Mouse (Mus musculus): ENCODE results near the gene Wwox.

Wwox gene

DNA sequence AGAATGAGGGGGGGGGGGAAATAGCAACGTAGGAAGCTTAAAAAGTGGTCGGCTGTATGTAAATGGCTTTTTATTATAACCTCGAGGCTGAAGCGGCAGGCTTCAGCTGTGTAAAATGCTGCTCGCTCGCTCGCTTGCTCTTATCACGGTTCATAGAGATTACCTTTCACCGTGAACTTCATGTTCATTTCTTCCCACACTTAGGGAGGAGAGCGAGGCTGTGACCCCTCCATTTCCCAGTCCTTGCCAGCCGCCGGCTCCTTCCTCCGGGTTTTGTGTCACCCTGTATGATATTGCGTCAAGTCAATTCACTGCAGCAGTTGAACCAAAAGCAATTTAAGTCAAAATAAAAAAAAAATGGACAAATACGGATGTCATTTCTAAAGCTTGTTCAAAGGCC, 580.2 kb downstream of the Wwox start:
- no peak for DNase-seq (ENCODE audit: low spot score in 2 of 2)

DNA sequence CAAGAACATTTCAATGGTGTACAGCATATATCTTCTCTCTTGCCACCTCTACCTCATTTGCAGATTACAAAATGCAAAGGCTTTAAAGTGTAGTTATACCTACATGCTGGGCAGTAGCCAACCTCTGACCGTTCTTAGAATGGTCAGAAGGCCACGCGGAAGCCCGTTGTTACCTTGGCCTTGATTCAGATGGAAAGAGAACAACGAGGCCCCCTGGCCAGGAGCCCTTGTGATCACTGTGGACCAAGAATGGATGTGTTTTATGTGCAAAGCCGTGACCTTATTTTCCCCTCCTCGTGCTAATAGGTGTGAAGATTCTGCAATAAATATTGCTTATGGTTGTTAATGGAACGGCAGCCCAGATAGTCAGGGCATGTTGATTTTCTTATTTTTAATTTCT, 582.3 kb downstream of the Wwox start:
- DNase-seq (ENCODE audit: low spot score in 2 of 2) = no peak

DNA sequence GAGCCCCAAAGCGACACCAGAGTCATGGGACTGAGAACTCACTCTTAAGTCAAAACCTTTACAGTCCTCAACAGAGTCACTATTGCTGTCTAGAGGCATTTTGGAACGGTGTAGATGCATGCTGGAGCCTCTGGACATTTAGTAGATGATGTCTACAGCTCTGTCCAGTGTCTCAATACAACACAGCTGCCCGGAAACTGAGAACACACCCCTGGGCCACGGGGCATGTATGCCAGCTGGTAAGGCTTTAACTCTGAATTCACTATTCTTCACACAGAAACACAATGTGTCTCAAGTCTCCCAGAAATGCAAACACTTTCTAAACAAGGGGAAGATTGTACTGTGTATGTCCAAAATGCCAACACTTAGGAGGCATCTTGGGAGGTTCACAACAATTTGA, 584.6 kb downstream of the Wwox start:
- DNase-seq (ENCODE audit: low spot score in 2 of 2) = no peak

DNA sequence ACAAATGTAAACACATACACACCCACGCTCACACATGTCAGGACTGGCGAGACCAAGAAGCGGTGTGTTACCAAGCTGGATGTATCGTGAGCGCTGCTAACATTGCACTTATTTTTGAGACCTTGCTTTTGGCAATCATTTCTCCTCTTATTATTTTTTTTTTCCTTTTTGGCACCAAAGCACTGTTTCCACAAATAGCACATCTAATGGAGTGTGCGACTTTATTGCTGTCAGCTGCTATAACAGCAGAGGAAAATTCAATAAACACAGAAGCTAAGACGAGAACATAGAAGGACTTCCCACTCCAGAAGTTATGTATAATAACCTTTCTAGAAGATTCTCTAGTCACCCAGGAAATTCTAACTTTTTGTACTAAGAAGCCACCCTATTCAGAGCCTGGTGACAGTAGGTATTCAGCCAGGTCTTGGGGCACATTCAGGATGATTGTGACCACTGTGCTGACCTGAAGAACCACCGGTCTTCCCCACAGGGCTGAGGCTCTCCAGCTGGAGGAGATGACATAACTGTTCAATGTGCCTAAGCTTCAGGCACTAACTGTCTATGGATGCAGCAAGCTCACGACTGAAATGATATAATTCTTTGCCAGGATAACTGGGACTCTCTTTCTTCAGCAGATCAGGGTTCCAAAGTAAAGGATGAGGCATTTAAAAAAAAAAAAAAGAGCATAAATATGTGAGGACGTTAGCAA, 586.1 kb downstream of the Wwox start:
- DNase-seq (ENCODE audit: low spot score in 2 of 2) = no peak

DNA sequence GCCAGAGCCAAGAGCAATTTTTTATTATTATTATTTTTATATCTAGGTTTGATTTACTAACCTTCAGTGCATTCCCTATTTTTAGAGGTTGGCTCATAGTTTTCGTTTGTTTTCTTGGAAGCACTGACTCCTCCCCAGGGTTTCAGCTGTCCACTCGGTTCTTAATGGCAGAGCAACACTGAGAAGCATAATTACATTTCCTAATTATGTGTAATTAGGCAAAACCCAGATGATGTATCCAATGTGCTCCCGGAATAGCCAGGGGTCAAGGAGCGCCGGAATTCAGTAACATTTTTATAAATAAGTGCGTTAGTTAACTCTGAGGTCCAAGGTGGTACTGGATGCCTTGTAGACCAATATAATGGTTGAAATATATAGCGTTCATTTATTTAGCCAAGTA, 586.7 kb downstream of the Wwox start:
- no peak for DNase-seq (ENCODE audit: low spot score in 2 of 2)

DNA sequence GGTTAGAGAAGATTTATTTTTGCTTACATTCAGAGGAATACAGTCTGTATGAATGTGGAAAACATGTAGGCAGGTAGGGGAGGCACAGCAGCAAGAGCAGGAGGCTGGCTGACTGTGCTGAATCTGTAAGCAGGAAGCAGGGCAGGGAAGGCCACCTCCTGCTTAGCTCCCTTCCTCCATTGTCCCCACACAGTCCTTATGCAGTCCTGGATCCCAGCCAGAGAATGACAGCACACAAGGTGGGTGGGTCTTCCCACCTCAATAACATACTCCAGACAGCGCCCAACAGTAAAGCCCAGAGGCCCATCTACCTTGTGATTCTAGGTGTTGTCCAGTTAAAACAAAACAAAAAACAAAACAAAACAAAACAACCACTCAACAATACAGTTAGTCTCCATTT, 593.7 kb downstream of the Wwox start:
- no peak for DNase-seq (ENCODE audit: low spot score in 2 of 2)

DNA sequence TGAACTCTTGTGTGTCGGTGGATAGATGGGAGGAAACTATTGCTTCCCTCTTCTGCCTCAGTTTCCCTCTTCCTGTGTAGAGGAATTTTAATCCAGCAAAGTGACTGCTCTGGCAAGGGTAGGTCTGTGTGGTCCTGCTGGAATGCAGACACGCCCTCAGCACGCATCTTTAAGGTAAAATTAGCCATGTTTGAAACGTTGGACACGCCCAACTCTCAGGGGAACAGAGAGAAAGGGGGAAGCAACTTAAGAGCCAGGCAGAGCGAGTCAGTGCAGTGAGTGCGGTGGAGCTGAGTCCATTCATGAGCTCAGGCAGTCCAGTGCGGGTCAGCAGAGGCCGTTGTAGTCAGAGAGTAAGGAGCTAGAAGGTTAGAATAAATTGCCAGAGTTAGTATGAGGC, 596.6 kb downstream of the Wwox start:
- no peak for DNase-seq (ENCODE audit: low spot score in 2 of 2)

DNA sequence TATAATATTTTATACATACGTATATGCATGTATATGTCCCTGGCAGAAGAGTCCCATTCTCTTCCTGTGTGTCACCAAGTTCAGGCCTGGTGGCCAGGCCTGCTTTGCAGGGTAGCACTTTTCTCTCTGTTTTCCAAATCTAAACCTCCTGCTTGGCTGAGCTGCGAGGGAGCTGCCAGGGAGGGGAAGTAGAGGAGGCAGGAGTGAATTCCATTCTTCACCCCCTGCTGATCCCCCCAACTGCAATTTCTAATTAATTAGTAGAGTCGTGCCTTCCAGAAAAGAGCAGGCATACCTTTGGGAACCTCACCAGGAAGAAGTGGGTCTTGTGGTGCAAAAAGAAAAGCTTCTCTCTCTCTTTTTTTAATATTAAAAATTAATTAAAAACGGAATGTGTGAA, 599.0 kb downstream of the Wwox start:
- no peak for DNase-seq (ENCODE audit: low spot score in 2 of 2)

DNA sequence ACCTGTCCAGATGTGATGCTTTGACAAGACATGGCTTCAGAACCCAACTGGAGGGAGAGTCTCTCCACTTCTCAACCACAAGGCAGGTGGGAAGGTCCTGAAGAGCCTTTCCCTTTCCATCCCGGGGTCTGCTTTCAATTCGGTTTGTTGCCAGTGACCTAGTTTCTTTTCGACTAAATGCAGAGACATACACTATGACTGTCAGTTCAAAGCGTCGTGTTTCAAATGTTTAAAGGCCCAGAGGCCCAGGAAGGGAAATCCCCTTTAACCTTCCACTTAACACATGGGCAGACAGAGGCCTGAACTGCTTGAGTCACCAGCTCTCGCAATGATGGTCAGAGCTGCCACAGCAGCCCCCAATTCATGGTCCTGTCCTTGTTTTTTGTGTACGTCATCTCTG, 606.3 kb downstream of the Wwox start:
- DNase-seq (ENCODE audit: low spot score in 2 of 2) = peak in 1 of 2 experiments; percentile 7

DNA sequence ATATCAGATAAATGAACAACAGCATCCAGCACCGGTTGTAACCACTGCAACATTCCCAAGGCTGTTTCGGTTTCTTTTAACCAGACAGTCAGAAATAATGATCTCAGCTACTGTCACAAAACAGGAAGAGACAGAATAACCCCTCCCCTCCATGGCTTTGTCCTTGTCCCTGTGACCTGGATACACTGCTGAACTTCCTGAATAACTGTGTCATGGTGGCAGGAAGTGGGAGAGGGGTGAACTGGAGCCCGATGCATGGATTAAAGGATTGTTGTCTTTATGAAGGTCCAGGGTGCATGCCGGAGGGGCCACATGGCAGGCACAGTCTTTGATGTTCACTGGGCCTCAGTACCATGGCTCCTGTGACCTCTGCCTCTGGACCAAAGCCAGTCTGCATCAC, 607.0 kb downstream of the Wwox start:
- DNase-seq (ENCODE audit: low spot score in 2 of 2) = no peak

DNA sequence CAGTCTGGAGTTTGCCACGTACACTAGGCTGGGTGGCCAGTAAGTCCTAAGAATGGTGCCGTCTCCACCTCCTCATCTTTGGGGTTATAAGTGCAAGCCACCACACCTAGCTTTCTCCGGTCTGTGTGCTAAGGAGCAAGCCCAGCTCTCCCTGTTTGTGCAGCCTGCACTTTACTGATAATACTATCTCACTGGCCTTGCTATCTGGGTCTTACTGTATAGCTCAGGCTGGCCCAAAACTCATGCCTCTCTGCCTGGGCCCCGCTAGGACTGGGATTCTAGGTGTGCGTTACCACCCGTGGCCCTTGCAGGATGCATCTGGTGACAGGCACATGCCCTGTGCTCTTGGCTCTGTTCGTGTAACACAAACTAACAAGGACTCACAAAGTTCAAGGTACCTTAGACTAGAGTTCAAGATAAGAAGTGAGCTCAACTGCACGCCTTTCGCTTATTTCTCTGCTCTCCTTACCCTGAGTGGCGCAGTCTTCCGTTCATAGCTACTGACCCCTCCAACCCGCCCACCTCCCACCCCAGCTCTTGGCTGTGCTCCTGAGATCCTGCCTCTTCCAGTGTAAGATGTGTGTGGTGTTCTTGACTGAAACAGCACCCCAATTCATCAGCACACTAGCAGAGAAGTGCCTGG, 618.9 kb downstream of the Wwox start:
- no peak for DNase-seq (ENCODE audit: low spot score in 2 of 2)

DNA sequence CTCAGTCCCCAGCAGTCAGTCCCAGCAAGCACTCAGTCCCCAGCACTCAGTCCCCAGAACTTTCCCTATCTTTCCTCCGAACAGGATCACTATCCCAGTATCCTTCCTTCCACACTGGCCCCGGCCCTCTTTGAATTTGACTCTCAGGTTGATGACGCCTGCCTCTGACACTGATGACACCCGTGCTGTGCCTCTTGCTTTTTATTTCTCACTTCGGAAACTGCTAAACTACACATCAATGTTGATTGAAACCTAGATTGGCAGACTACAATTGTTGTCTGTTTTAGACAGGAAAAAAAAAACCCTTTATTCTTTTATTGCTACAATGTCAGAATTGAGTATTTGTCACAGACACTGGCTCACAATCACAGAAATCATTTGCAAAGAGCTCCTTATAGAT, 624.2 kb downstream of the Wwox start:
- DNase-seq (ENCODE audit: low spot score in 2 of 2) = no peak

DNA sequence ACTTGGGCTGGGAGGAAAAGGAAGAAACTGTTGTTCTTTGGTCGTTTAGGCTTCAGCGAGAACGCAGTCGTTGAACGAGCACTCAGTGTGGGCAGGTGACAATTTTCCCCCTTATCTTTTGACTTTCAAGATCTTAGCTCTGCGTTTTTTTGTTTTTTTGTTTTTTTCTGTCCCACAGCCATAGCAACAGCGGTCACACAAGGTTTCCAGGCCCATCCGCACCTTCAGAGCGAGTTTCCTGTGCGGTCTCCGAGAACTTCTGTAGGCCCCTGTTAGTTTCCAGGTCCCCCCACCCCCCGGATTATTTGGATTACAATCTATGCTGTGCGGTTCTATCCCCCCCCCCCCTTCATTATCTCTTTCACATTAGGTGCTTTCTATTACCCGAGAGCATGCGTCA, 625.2 kb downstream of the Wwox start:
- no peak for DNase-seq (ENCODE audit: low spot score in 2 of 2)

DNA sequence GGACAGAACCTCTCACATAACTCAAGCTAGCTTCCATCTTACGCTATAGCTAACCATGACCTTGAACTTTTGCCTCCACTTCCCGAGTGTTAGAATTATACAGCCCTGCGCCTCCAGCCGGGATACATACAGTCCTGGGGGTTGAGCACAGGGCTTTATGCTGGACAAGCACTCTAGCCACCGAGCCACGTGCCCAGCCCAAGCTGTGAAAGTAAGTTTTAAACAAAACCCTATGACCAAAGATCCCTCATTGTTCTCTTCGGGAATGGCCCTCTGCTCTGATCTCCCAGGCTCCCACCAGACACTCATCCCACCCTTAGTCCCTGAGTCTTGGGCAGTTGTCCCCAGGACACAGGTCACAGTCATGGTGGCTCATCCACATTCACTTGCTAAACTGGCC, 625.9 kb downstream of the Wwox start:
- DNase-seq (ENCODE audit: low spot score in 2 of 2) = no peak

DNA sequence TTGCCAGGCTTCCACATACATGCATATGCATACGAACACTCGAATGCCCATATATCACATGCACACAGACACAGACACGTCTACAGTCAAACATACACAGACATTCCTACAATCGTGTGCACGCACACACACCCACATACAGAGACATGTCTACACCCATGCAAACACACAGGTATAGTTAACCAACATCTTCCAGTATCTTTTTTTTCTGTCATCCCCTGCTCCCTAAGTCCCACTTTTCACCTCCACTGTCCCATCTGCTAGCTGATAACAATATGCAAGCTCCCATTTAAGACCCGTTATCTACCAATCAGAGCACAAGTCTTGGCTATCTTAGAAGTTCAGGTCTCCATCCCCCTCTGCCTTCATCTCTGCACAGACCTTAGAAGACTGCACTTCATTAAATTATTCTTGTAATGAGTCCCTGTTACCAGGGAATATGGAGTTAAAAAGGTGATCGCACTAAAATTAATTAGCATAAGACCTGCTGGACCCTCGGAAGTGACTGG, 627.1 kb downstream of the Wwox start:
- DNase-seq (ENCODE audit: low spot score in 2 of 2) = no peak

DNA sequence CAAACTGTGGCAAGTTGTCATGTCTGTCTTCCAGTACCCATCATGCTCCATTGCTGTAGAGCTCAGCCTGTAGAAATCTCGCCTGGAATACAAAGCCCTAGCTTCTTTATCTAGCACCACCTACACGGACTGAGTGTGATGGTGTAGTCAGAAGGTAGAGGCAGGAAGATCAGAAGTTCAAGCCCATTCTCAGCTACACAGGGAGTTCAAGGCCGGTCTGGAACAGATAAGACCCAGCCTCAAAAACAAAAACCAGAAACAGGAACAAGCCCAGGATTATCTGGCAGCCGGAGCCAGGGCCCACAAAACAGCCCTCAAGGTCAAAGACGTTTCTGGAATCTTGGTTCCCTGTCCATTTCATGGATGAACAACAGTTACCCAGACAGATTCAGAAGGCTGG, 629.3 kb downstream of the Wwox start:
- DNase-seq (ENCODE audit: low spot score in 2 of 2) = no peak

DNA sequence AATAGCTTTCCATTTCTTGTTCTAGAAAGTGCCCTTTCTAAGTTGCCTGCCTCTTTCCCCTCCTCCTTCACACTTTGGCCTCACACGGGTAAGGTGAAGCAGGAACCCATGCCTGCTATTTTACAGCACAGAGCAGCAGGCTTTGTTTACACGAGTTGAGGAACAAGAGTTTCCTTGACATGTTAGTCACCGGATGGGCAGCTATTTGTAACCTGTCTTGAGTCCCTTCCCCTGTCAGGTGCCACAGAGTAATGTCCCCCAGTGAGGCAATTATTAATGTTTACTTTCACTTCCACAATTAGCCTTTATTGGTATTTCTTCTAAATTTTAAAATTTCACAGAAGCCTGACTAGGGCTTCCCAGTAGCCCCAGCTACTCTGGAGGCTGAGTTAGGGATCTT, 630.8 kb downstream of the Wwox start:
- DNase-seq (ENCODE audit: low spot score in 2 of 2) = no peak

DNA sequence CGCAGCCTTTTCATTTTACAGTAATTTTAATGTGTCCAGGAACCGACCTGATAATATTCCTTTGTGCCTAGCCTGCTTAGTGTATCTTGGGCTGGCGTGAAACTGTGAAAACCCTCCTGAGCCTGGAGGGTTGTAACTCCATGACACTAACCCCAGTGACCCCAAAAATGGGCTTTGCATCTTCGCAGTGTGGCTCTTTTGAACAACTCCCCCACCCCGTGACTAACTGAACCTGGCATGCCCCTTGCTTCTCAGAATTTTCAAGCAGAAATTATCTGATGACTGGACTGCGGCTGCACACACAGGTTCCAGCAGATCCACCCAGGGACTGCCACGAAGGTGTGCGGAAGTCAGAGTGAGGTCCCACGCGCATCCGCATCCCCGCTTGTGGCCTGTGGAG, 631.8 kb downstream of the Wwox start:
- no peak for DNase-seq (ENCODE audit: low spot score in 2 of 2)

DNA sequence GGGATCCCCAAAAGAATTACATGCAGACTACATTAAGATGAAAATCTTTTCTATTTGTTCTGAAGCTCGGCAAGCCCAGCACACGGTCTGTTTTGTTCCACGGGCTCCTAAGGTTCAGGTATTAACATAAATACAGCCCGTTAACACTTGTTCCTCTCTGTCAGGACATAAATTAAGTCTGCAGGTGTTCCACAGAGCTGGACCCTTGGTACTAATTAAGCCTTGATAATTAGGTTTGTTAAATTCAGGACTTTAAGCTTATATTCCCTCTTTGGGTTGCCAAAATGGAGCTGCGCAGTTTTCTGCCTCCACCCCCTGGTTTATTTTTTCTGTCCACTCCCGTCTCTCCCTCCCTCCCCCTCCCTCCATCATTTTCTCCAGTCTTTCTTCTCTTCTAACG, 638.8 kb downstream of the Wwox start:
- DNase-seq (ENCODE audit: low spot score in 2 of 2) = no peak

DNA sequence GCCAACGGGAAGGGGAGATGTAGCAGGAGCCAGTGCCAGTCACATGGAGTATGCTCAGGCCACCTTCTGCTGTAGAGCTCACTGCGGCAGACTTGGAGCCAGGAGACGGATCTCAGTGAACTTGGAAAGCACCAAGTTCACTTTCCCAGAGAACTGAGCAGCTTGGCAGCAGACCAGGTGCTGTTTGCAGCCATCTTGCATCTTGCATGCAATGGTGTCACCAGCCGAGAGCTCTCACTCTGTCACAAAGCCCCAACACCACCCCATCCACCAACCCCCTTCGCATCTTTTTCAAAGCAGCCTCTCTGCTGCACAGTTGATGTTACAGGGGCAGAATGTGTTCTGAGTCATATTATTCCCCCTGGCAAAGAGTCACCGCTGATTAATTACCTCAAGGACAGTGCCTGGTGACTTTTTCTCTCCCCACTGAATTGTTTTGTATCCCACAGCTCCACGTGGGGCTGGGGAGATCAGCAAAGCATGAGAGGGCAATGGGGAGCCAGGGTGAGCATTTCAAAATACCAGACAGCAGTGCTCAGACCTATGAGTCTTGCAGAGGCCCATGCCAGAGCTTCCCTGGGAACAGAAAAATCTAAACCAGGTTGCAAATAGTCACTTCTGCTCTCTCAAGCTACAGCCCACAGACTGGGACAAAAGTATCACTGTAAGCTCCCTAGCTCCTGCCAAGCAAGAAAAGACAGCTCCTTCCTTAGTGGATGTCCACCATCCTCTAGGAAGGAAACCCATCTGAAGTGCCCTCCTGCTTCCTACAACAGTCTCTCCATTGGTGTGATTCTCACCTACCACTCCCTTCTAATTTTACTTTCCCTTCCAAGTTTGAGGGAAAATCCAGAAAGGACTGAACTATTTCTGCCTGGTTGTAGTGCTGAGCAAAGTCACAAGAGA, 642.1 kb downstream of the Wwox start:
- DNase-seq (ENCODE audit: low spot score in 2 of 2) = no peak

DNA sequence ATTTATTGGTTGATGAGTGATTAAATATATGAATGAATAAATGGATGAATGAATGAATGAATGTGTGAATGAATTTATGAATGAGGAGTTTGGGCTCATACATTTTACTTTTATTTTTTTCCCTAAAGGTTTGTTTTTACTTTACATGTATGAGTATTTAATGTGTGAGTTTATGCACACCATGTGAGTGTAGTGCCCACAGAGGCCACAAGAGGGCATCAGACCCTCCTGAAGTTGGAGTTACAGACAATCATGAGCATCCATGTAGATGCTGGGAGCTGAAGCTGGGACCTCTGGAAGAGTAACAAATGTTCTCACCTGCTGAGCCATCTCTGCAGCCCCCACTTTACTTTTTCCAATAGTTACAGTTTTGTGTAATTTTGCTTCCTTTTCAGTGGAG, 648.7 kb downstream of the Wwox start:
- no peak for DNase-seq (ENCODE audit: low spot score in 2 of 2)

DNA sequence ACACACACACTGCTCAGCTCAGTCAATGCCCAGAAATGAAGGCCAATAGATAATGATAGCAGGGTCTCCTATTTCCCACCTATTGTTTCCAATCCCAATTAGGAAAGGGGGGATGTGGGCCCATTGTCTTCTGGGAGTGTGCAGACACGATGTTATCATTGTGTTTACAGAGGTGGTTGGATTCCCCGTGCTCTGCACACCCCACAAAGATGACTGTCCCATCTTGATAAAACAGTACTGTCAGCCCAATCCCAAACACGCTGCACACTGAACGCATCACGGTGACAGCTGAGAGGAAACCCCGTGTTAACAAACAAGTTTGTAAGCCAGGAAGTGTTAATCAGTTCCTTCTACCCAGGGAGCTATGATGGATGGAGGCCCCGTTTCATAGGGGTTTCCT, 650.3 kb downstream of the Wwox start:
- no peak for DNase-seq (ENCODE audit: low spot score in 2 of 2)

DNA sequence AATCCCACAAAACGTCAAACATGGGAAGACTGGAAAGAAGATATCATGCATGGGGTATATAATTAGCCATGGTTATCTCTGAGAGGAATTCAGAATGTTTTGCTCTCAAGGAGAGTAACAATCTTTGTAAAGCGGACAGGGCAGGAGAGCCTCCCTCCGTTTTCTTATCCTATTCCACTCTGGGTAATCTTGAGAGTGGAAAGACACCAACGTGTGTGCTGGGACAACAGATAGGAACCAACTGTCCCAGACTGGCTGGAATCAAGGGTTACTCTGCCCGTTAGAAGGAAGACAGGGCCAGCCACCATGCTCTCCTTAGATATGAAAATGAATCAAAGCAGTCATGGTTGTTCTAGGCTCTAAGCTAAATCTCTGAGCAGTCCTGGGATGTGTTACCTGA, 650.7 kb downstream of the Wwox start:
- no peak for DNase-seq (ENCODE audit: low spot score in 2 of 2)

Data from thymus, postnatal 10 days (tissue).